Mouse (Mus musculus) layer of hippocampus, postnatal 14 days (tissue): ENCODE data around the gene Gria2. TPM values are rescaled to one million over a fixed set of nuclear protein-coding genes. Genes with fewer than 3 reads are reported as not detected.

ENCODE experiments used
- microRNA-seq, 2 experiments: library from miRNA; unstranded; fragments of <30 nt; microRNA quantifications; one replicate each; pipeline ENCODE4 v1.2.0; 2021
- total RNA-seq, 2 experiments: library from RNA; stranded (reverse); gene quantifications; 2 replicates each; pipeline ENCODE4 v1.2.3; 2021

The Gria2 gene
- total RNA-seq, 2 experiments from 2014 or later, result 547 to 604 TPM

Small RNA genes lying within 50 kb of the gene (microRNA-seq; reads per million reads assigned to microRNA genes)
- gene Gm25749, result 0.85 to 0.90 reads per million in 2 experiments

Other genes with a start within 250 kb of the Gria2 start
- gene Glrb, start 110.8 kb upstream of the Gria2 start, total RNA-seq, result 100 to 1,000 TPM; 131 to 133 TPM
- gene Pdgfc, start 233.6 kb upstream of the Gria2 start, total RNA-seq, result 1 to 10 TPM; 6.0 to 6.6 TPM